Mouse (Mus musculus): ENCODE data around the gene Chchd5. TPM values are rescaled to one million over a fixed set of nuclear protein-coding genes. Genes with fewer than 3 reads are reported as not detected.

Chchd5 gene
- polyA plus RNA-seq, 1 experiment from 2014 or later = 24.4 TPM

DNA sequence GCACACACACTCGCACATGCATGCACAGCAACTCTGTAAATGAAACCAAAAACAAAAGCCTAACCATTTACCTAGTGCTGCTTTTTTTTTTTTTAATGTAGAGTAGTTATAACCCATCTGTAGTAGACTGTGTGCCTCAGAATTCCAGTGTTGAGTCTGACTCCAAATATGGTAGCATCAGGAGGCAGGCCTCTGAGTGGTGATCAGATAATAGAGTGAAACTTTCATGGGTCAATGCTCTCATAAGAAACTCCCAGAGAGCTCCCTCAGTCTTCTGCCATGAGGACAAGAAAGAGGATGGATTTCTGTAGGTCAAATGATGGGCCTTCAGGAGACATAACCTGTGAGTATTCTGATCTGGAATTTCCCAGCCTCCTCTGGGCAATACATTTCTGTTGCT is 52.9 kb downstream of the Chchd5 start:
- Histone ChIP-seq H3K27me3 (ENCODE audit: control insufficient read depth, insufficient read depth, low read length) (no peaks in the 10 kb centered on the region), H3K4me3 (replicated peaks; ENCODE audit: low read depth, low read length) (no peak overlapping the region), H3K27ac (replicated peaks; ENCODE audit: low read depth, low read length) (no peak overlapping the region), H3K36me3 (ENCODE audit: control insufficient read depth, insufficient read depth, low read length) (no peaks in the 10 kb centered on the region), H3K4me1 (ENCODE audit: control insufficient read depth, insufficient read depth, low read length) (no peaks in the 10 kb centered on the region), H3K4me2 (ENCODE audit: low read length) (no peak overlapping the region), H3K9ac (replicated peaks; ENCODE audit: low read length) (no peak overlapping the region), H3K9me3 (ENCODE audit: control insufficient read depth, low read length) (no peaks in the 10 kb centered on the region)
- ATAC-seq (ENCODE audit: low FRiP score, low TSS enrichment) = no peak
- 95% methylated on average over 1 of the region's 1 CpGs for WGBS
- DNase-seq = no peak

GRCm38 (mm10) chr2:129183561-129184031 is 54.1 kb downstream of the Chchd5 start:
- no peak for ATAC-seq (ENCODE audit: low FRiP score, low TSS enrichment)
- no peak overlapping the region for H3K4me2 ChIP-seq (ENCODE audit: low read length)
- H3K27me3 ChIP-seq (ENCODE audit: control insufficient read depth, insufficient read depth, low read length) = no peaks in the 10 kb centered on the region
- WGBS = 86% methylated on average over 14 of the region's 14 CpGs
- no peaks in the 10 kb centered on the region for H3K9me3 ChIP-seq (ENCODE audit: control insufficient read depth, low read length)
- H3K36me3 ChIP-seq (ENCODE audit: control insufficient read depth, insufficient read depth, low read length) = no peaks in the 10 kb centered on the region
- H3K4me3 ChIP-seq (replicated peaks; ENCODE audit: low read depth, low read length) = no peak overlapping the region
- no peaks in the 10 kb centered on the region for H3K4me1 ChIP-seq (ENCODE audit: control insufficient read depth, insufficient read depth, low read length)
- no peak overlapping the region for H3K27ac ChIP-seq (replicated peaks; ENCODE audit: low read depth, low read length)
- no peak overlapping the region for H3K9ac ChIP-seq (replicated peaks; ENCODE audit: low read length)
- no peak for DNase-seq

Other genes with a start within 250 kb of the Chchd5 start
- gene Zc3h8, start 185.6 kb upstream of the Chchd5 start, polyA plus RNA-seq (2014; fragmentation: Nextera tagmentation; extraction: Ambion mirVana) = 12.4 and 14.1 TPM in 2 replicates
- gene Zc3h6, start 162.3 kb upstream of the Chchd5 start, polyA plus RNA-seq (2014; fragmentation: Nextera tagmentation; extraction: Ambion mirVana) = 5.7 and 6.0 TPM in 2 replicates
- 21.8 and 23.1 TPM in 2 replicates for gene Gm10762, start 162.0 kb upstream of the Chchd5 start, polyA plus RNA-seq (2014; fragmentation: Nextera tagmentation; extraction: Ambion mirVana)
- gene Vinac1, start 81.5 kb upstream of the Chchd5 start, polyA plus RNA-seq (2014; fragmentation: Nextera tagmentation; extraction: Ambion mirVana) = 1.1 and 1.2 TPM in 2 replicates
- gene Ttl, start 63.8 kb upstream of the Chchd5 start, polyA plus RNA-seq (2014; fragmentation: Nextera tagmentation; extraction: Ambion mirVana) = 28.5 and 31.1 TPM in 2 replicates
- gene Polr1b, start 28.7 kb upstream of the Chchd5 start, polyA plus RNA-seq (2014; fragmentation: Nextera tagmentation; extraction: Ambion mirVana) = 8.3 and 9.5 TPM in 2 replicates
- gene Slc20a1, start 69.1 kb downstream of the Chchd5 start, polyA plus RNA-seq (2014; fragmentation: Nextera tagmentation; extraction: Ambion mirVana) = 42.0 and 59.0 TPM in 2 replicates
- gene Ckap2l, start 167.5 kb downstream of the Chchd5 start, polyA plus RNA-seq (2014; fragmentation: Nextera tagmentation; extraction: Ambion mirVana) = 7.4 and 13.5 TPM in 2 replicates
- 0.20 and 0.39 TPM in 2 replicates for gene Il1a, start 180.3 kb downstream of the Chchd5 start, polyA plus RNA-seq (2014; fragmentation: Nextera tagmentation; extraction: Ambion mirVana)
- gene Il1b, start 241.4 kb downstream of the Chchd5 start, polyA plus RNA-seq (2014; fragmentation: Nextera tagmentation; extraction: Ambion mirVana) = not detected in 2 replicates